Mouse (Mus musculus): Measurements from ENCODE around the gene 2200002D01Rik.

DNA sequence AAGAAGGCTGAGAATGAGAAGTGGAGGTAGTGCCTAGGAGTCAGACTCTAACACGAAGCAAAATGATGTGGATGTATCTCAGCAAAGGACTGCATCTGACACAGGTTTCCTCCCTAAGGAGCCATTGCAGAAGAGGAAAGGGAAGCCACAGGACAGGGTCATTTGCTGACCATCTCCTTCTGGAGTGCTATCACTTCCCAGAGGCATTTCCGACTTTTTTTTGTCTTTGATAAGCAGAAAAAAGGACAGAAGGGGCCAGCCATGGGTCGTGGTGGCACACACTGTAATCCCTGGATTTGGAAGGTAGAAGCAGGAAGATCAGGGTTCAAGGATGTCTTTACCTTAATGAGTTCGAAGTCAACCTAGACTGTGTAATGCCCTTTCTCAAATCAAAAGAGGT lies 11.7 kb downstream of the 2200002D01Rik start:
- TF ChIP-seq TCF12 (IDR thresholded peaks at IDR 0.05; ENCODE audit: insufficient read depth, poor library complexity, severe bottlenecking) (no peak), POLR2A (IDR thresholded peaks at IDR 0.05; ENCODE audit: insufficient read length, low read depth) (no peak), MYOD1 (IDR thresholded peaks at IDR 0.05; ENCODE audit: control insufficient read depth in 1 of 3, insufficient read length in 2 of 3, low read depth in 2 of 3) (no peak), TCF3 (IDR thresholded peaks at IDR 0.05; ENCODE audit: insufficient read length, low read depth) (no peak), REST (IDR thresholded peaks at IDR 0.05; ENCODE audit: insufficient read depth, insufficient read length) (no peak), CEBPB (IDR thresholded peaks at IDR 0.05; ENCODE audit: insufficient read depth, poor library complexity, severe bottlenecking) (no peak), MYOG (IDR thresholded peaks at IDR 0.05; ENCODE audit: control insufficient read depth in 1 of 3, insufficient read depth in 1 of 3, insufficient read length in 2 of 3, low read depth in 2 of 3) (no peak), USF1 (IDR thresholded peaks at IDR 0.05; ENCODE audit: low read depth) (no peak), MAX (IDR thresholded peaks at IDR 0.05; ENCODE audit: low read depth) (no peak)
